Mouse (Mus musculus): ENCODE measurements around the gene Ptpn3.

The Ptpn3 gene

DNA sequence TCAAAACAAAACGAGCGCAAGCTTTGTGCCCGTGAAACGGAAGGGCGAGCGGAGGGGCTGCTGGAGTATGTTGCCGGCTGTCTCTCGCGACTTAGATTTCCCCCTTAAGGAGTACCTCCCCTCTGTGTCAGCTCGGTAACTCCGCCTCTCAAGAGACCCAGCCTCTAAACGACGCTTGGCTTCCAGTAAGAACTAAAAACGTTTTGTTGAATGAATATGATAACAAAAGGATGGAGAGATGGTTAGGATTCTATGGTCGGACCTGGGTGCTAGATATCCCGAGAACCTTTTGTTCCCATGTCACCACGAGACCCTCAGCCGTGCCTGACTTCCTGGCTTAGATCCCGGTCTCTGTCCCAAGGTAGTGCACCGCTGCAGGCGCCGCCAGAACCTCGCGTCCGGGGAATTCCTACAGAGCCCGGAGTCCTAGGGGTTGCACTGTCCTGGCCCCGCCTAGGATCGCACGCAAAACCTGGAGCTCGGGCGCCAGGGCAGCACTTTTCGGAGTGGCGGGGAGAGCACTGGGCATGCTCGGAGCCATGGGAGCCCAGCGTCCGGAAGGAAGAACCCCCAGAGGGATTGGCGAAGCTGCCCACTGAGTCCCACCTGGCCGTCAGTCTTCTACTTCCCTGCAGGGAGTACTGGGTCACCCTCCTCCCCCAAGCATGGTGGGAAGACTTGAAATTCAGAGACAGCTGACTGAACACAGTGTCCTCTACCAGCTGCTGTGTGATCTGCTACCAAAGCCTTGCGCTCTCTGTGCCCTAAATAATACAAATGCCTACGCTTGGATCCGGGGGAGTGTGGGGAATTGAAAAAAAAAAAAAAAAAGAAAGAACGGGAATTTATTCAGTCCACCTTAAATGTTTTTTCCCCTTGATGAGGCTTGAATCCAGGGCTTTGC is at the start of gene Ptpn3:
TSS of gene Ptpn3 (minus strand) at position 428 of the 904 bp plus-strand sequence.
- peak; percentile 89 for DNase-seq

DNA sequence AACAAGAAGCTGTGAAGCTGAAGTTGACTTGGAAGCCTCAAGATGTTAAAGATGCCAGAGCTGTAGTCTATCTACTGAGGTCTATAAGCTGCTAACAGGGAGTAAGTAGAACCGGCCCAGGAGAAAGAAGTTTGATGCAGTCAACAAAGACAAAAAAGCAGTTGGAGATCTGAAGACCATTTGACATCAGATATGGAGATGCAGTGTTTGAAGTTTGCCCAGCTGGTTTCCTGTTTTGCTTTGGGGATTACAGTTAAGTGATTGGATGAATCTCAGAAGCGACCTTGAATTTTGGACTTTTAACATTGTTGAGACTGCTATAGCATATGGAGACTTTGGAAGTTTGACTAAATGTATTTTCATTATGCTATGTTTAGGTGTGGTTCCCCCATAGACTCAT is 48.9 kb upstream of the Ptpn3 start:
- DNase-seq: no peak

DNA sequence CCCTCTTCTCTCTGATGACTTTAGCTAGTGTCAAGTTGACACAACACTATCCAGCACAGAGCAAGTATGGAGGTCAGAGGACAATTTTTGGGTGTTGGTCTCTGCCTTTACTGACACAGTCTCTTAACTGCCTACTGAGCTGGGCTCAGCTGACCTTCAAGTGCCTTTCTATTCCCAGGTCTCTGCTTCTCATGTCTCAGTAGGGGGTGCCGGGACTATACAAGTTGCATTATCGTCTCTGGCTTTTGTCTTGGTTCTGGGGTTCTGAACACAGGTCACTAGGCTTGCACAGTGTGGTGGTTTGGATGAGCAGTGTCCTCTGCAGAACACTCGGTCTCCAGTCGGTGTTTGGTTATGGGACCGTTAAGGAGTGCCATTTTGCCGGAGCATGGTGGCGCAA is 42.4 kb upstream of the Ptpn3 start:
- no peak for DNase-seq

DNA sequence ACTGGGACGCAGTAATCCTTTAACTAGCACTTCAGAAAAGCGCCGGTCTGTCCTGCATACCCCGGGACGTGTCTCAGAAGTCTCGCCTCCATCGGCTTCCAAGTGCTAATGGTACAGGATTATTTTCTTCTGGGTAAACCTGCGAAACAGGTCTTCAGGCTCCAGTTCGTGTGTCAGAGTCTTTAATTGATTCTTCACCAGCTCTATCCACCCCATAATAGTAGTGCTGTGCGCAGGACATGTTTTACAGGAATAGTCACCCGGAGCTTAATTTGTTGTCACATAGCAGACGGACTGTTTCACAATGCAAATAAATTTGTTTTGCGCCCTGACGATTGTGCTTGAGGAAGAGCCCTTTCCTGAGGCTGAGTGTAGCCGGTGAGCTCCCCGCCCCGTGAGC is 37.3 kb upstream of the Ptpn3 start:
- no peak for DNase-seq

DNA sequence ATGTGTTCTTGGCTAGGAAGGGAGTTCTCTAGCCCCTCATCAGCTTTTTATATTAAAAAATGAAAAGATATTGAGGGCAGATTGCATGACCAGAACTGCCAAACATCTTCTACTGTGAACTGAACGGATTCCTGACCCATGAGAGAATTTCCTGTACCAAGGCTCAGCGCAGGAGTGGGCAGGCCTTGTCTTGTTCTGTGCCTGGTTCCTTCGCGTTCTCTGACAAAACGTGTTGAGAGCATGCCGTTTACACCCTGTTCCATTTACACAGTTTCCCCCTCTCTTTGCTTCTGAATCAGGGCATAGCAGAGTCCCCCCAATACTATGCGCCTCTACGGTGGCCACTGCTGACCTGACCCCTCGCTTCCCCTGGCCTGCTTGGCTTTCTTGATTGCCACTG is 36.4 kb upstream of the Ptpn3 start:
- DNase-seq: no peak

DNA sequence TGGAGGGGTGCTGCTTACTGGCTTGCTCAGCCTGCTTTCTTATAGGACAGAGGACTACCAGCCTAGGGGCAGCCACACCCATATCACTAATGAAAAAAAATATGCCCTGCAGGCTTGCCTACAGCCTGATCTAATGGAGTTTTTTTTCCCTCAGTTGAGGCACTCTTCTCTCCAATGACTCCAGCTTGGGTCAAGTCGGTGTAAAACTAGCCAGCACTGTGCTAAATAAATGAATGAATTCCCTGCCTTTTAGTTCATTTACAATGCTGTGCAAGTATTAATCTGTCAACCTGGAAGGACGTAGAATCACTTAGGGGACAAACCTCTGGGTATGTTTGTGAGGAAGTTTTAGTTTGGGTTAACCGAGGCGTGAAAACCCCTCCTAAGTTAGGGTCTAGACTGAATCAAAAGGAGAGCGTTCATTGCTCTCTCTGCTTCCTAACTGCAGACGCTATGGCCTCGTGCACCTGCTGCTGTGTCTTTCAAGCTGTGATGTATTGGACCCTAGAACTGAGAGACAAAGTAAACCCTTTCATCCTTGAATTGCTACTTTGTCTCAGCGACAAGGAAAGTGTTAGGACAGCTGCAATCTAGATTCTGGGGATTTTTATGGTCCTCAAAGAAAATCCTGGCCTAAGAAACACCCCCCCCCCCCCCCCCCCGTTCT is 33.5 kb upstream of the Ptpn3 start:
- DNase-seq: no peak

DNA sequence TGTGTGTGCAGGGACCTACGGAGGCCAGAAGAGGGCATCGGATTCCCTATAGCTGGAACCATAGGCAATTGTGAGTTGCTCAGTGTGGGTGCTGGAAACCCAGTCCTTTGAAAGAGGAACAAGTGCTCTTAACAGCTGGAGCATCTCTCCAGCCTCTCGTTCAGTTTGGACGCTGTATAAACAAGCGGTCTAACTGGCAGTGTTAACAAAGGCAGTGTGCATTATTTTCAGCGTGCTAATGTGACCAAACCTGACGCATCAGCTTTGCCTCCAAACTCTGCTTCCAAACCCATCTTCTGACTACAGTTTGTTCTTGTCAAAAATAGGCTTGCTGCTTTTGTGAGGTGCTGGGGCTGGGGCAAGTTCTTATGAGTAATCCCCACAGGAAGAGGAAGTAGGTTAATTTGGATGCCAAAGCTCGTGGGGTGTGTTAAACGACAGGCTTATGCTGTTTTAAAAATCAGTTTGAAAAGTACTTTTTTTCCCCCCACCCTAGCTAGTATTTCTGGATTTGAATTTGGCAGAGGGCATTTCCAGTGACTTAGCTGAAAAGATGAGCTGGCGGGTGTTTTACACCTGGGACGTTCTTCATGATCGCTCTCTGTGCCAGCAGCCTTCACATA is 32.4 kb upstream of the Ptpn3 start:
- DNase-seq: no peak

DNA sequence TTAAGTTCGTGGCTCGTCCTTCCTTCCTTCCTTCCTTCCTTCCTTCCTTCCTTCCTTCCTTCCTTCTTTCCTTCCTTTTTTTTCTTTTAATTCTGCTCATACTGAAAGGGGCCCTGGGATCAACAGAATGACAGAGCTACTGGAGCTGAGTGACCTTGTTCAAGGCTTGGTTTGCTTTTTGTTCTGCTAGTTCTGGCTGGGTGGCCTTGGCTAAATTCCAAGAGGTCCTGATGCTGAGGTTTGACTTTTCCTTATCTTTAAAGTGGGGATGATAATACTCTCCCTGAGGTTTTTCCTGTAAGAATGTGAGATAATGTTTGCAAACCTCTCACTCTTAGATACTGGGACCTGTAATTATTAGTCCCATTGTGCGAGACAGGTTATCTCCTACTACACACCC is 30.9 kb upstream of the Ptpn3 start:
- DNase-seq: no peak

DNA sequence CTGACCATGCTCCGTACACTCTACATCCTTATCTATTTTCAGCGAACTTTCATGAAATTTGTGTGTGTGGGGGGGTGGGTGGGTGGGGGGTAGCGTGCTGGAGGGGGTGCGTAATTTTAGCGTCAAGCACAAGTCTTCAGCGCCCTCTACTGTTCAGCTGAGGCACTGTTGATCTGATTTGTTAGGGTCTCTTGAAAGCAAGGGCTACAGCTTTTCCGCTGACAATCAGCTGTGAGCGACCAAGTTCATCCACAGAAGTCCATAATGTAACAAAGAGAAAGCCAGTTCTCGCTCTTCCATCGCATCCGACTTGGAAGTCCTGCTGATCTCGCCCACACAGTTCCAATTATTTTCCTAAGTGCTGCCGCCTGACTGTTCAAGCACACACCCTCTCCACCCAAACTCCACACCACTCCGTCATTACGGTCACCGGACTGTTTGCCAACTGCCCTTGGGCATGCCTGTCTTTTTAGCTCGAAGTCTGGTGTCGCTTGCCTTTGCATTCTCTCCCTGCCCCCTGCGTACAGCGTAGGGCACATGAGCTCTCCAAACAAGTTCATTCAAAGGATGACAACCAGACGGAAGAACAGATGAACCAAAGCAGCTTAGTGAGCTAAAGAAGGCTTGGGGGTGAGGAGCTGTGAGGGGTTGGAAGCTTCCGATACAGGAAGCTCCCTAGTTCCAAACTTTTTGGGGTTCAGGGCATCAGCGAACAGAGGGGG is 19.1 kb upstream of the Ptpn3 start:
- DNase-seq: peak; percentile 28

DNA sequence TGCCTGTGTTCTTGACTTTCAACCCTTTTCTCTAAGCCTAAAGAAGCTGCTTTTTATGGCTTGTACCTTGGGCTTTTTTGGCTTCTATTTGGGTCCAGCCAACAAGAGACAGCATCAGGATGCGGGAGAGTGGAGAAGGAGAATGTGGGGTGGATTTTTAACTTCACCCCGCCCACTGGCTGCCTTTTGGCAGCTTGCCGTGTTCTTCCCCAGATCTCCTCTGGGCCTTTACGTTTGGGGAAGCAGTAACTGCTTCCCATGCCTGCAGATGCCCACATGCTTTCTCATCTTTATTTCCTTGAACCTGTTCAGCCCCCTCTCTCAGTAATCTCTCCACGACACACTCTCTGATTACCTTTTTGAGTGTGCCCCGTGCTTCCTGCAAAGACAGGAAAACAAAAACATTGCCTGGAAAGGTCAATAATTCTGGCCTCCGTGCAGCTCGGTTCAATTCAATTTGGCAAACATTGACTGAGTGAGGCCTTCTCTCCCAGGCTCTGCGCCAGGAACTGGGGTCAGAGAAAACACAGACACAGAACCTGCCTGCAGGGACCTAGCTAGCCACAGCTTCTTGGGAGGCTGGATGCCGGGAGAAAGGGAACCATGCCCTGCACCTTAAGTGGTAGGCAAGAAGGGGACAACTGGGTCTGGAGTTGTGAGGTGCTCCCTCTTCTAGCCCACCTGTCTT is 17.0 kb upstream of the Ptpn3 start:
- peak; percentile 78 for DNase-seq

DNA sequence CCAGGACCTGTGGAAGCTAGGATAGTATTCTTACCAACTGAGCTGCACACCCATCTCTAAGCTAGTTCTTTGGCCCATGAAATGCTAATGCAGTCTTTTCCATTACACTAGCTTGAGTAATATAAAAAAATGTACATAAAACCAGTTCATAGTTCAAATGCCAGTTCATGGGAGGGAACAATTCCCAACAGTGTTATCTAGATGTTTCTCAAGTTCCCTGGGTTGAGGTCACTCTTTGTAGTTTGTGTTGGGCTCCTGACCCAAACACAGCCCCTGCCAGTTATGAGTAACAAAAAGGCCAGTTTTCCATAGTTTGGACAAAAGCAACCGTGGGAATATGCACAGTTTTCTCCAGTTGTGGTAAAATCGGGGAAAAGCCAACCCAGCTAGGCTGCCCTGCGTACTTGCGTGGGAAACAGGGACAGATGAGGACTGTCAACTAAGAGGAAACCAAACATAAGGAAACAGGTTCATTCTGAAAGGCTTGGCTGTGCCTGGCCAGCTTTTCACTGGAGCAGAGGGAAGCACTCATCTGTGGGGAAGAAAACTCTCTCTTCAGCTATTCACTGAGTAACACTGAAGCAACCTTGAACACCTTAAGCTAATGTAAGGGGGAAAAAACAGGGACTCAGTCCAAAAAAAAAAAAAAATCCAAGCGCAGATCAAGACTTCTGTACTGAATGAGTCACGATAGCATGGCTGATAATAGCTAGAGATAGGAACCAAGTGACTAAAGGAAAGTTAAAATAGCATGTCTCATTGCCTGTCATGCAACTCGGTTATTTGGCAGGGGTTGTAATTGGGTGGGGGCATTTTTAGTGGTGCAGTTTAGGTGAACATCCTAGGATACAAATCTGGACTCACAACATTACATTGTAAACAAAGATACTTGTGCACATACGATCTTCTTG is 10.9 kb upstream of the Ptpn3 start:
- DNase-seq: no peak

DNA sequence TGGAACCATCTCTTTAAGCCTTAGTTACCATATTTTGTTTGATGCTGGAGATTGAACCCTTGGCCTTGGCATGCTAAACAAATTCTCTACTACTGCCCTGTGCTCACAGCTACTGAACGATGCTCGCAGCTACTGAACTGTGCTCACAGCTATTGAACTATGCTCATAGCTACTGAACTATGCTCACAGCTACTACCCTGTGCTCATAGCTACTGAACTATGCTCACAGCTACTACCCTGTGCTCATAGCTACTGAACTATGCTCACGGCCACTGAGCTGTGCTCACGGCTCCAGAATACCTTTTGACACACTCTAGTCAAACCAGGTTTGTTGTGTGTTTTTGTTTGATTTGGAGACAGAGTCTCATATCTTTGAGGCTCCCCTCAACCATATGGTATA is 10.1 kb upstream of the Ptpn3 start:
- DNase-seq: no peak

DNA sequence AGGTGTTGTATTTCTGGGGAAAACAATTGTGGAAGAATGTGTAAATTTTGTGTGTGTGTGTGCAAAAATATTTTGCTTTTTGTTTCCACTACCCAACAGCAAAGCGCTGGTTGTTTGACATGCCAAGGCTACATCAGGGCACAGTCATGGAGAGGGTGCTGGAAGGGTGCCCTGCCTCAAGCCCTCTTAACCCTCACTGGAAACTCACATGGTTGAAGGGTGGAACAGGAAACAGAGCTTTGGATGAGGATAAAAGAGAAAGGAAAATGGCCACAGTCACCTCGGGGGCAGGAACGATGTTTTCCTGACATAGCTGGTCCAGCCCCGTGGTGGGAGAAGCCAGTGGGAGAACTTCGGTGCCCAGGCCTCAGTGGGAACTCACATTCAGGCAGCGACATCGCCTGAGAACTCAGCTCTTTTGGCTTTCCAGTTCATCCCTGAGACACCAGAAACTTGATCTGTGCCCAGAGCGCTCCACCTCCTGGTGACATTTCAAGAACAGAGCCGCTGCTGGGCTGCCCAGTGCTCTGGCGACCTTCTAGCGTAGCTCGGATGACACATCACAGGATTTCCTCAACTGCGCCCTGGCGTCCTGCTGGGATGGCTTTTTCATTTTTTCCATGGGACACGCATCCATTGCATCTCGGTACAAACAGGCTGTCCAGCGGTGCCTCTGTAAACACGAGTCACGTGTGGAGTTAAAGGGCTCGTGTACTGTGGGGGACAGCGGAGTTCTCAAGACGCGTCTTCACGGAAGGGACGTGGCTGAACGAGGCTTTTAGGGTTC is 6.8 kb upstream of the Ptpn3 start:
- DNase-seq: peak; percentile 51

DNA sequence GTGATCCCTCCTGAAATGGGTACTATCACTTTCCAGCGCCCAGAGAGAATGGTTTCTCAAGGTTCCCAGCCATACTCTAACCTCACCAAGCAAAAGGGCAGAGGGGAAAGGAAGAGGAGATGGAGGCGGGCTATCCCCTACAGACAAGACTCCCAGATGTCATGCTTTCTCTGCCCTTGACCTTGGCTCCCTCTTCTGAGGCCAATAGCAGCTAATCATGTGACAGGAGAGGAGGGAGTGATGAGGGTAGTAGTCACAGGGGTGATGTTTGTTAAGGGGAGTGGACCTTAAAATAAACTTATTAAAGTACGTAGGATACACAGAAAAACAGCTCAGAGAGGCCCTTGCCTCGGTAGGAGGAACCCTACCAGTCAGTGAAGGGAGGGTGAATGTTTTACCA is 6.1 kb upstream of the Ptpn3 start:
- no peak for DNase-seq

DNA sequence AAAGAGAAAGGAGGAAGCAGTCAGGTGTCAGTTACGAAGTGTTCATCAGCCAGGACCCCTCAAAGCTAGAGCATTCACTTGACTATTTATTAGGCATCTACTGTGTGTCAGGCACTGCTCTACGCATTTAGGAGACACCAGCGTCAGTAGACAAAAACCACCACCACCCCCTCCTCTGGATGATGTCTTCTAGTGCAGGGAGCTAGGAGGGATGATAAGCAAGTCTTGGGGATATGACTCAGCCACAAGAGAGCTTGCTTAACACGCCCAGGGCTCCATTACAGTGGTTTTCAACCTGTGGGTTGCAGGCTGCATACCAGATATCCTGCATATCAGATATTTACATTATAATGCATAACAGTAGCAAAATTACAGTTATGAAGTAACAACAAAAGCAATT is 4.6 kb upstream of the Ptpn3 start:
- no peak for DNase-seq

DNA sequence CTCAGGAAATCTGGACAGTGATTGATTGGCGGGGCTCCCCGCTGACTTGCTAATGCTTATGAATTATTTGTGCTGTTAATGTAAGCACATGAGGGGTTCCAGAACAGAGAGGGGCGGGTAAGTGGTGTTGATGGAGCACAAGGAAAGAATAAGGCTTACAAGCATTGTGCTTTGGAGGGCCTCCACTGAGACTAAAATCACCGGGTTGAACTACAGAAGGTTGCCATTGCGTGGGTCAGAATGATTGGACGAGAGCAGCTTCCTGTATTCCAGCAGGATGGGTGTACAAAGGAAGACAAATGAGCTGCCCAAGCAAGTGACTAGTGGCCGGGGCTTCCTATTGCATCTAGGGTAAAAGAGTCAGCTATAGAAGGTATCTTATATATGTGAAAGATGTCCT is 4.0 kb upstream of the Ptpn3 start:
- DNase-seq: no peak

DNA sequence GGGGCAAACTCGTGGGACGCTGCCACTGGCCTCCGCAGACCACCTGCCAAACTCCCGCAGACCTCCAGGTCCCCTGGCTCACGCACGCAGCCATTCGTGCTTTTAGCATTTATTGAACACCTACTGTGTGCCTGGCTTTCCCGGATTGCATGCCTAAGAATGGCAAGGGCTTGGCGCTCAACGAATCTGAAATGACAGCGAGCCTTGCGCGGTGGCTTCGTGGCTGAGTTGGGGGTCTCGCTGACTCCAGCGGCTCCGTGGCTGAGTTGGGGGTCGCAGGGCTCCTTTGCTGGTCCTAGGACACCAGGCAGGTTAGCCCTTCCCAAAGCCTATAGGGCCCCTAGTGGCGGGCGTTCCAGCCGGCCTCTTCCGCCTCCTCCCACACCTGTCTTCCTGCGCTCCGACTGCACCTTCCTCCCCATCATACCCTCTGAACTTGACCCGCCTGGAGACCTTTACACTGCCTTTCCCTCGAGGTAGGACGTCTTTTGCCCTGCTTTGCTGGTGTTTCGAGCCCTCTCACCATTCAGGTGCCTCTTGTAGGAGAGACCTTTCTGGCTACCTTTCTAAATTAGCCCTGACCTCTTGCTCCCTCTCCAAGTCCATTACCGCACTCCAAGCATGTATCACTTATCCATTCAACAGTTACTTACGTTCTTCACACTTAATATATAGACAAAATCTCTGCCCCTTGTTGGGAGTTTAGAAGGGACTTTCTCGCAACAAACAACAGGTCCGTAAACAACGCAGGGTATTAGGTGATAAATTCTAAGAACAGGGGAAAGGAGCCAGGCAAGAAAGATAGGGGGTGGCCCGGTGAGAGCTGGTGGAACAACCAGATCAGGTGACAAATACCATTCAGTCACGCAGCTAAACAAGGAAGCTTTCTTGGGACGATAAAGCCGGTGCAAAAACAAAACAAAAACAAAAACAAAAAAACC is 898 bp downstream of the Ptpn3 start:
- DNase-seq: peak; percentile 76

DNA sequence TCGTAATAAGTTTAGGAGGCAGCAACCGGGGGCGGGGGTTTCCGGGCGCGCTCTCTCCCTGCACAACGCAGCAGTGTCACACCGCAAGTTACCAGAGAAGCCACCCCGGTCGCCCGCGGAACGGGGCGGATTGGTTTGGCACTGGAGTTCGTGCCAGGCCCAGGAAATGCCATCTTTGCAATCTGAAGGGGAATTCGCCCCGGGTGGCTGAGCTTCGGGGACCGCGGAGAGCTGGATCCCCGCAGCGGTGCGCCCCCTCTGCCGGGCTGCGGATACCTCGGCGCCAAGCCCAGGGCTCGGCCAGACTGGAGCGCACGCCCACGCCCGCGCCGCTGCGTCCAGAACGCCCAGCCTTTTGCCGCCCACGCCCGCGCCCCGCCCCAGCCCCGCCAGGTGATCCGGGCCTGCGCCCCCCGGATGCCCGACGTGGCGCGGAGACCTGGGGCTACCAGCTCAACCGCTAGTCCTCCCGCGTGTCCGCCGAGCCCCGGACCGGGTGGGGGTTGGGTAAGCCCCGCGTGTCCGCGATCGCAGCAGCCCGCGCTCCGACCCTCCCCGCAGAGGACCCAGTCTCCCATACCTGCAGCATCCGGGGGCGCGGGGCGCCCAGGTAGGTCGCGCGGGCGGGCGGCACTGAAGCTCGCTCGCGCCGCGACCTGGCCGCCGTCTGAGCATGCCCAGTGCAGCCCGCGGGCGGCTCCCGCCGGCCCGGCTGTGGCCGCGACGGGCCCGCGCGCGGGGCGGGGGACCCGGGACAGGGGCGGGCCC is 1.8 kb downstream of the Ptpn3 start:
- DNase-seq: peak; percentile 72

DNA sequence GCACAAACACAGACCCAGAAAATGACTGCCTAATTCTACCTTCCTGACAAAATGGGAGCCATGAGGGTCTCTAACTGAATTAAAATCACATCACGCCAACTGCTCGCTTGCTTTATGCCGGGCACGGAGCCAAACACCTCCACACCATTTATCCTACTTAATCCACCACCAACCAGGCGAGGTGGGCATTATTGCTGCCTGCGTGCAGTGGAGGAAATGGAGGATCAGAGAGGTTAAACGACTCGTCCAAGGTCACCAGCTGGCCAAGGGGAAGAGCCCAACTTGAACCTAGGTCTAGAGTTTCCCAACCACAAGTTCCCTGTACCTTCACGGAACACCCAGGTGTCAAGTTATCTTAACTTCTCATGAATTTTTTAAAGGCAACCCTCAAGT is 2.3 kb downstream of the Ptpn3 start:
- no peak for DNase-seq
